Comparison of ENCODE assay signal across 27 mouse cellular contexts in genomic region chr19:18695552-18695951, GRCm38 (mm10). TPM values are rescaled to one million over a fixed set of nuclear protein-coding genes. Genes with fewer than 3 reads are reported as not detected.
DNase-seq lines count a peak whose midpoint lies in the region; ATAC-seq and TF ChIP-seq lines count a peak whose summit lies in the region.
"Had no signal": no experiment of that assay in that cellular context is flagged by ENCODE, and none has a peak within 500 bp of the region (broad histone marks: within the 10 kb centered on the region; RNA-seq: fewer than 3 reads in every experiment).

No protein-coding gene starts in this region.

- no peak for TF ChIP-seq POLR2A in MEL (IDR thresholded peaks at IDR 0.05; ENCODE audit: control insufficient read depth in 1 of 2, insufficient read depth in 1 of 2, low read depth in 1 of 2, low read length in 2 of 2, poor library complexity in 1 of 2)

- H3K79me2 ChIP-seq in MEL (ENCODE audit: control insufficient read depth, insufficient read depth, low read length, poor library complexity), result no peaks in the 10 kb centered on the region; the same call in 1 of the 2 replicates

- ATAC-seq in liver, embryonic 14.5 days (ENCODE audit: insufficient read depth), result peak; percentile 79
- ATAC-seq in megakaryocyte-erythroid progenitor cell, adult 5-6 weeks (replicated peaks; ENCODE audit: low FRiP score, low TSS enrichment, poor library complexity, severe bottlenecking), result peak; percentile 69
- ATAC-seq: forebrain, embryonic 14.5 days; intestine, embryonic 16.5 days had no signal

- TF ChIP-seq CTCF in MEL (IDR thresholded peaks at IDR 0.05 in 2 of 3, conservative IDR thresholded peaks at IDR 0.05 in 1 of 3; ENCODE audit: control insufficient read depth in 1 of 3, insufficient read depth in 1 of 3, low read depth in 2 of 3, low read length in 3 of 3, poor library complexity in 1 of 3, severe bottlenecking in 1 of 3), result no peak
- no peak for TF ChIP-seq CTCF in liver, embryonic 14.5 days (IDR thresholded peaks at IDR 0.05; ENCODE audit: low read depth)

- no peak overlapping the region for H3K9ac ChIP-seq in MEL (ENCODE audit: control insufficient read depth, low read depth, low read length, poor library complexity, severe bottlenecking)
- peak overlapping the region; percentile 14 for H3K9ac ChIP-seq in liver, embryonic 14.5 days (replicated peaks)
- H3K9ac ChIP-seq: embryonic facial prominence, embryonic 15.5 days; heart, embryonic 15.5 days; limb, embryonic 13.5 days; midbrain, embryonic 12.5 days had no signal

- TF ChIP-seq EP300 in MEL (IDR thresholded peaks at IDR 0.05; ENCODE audit: low read depth in 1 of 2, low read length in 2 of 2), result peak; percentile 76 to 77
- TF ChIP-seq EP300 in liver, embryonic 14.5 days (IDR thresholded peaks at IDR 0.05; ENCODE audit: low read depth), result peak; percentile 74

- H3K27me3 ChIP-seq in MEL (ENCODE audit: control insufficient read depth in 1 of 2, insufficient read depth in 2 of 2, low read length in 2 of 2), result no peaks in the 10 kb centered on the region
- no peaks in the 10 kb centered on the region for H3K27me3 ChIP-seq in liver, embryonic 14.5 days (ENCODE audit: control insufficient read depth, insufficient read depth, low read length)
- H3K27me3 ChIP-seq: embryonic facial prominence, embryonic 15.5 days; heart, embryonic 15.5 days; limb, embryonic 13.5 days; midbrain, embryonic 12.5 days had no signal

- no peak overlapping the region for H3K27ac ChIP-seq in MEL (ENCODE audit: control insufficient read depth, low read depth, low read length)
- peak overlapping the region; percentile 67 for H3K27ac ChIP-seq in liver, embryonic 14.5 days
- H3K27ac ChIP-seq: embryonic facial prominence, embryonic 15.5 days; heart, embryonic 10.5 days; heart, embryonic 15.5 days; limb, embryonic 13.5 days; midbrain, embryonic 12.5 days had no signal

- peaks cover 11 to 38% of the 10 kb centered on the region in 2 experiments for H3K36me3 ChIP-seq in MEL (ENCODE audit: control insufficient read depth in 1 of 2, insufficient read depth in 2 of 2, low read length in 2 of 2)
- H3K36me3 ChIP-seq in liver, embryonic 14.5 days (replicated peaks; ENCODE audit: control insufficient read depth, insufficient read depth, low read depth), result no peaks in the 10 kb centered on the region; the same call in 1 of the 2 replicates

- H3K4me1 ChIP-seq in MEL (ENCODE audit: control insufficient read depth in 1 of 2, insufficient read depth in 2 of 2, low read length in 2 of 2), result peaks cover 14 to 16% of the 10 kb centered on the region in 2 experiments
- peaks cover 40 to 42% of the 10 kb centered on the region in 2 experiments for H3K4me1 ChIP-seq in liver, embryonic 14.5 days (replicated peaks; ENCODE audit: control insufficient read depth in 2 of 2, insufficient read depth in 2 of 2, low read length in 1 of 2)
- H3K4me1 ChIP-seq: embryonic facial prominence, embryonic 15.5 days; heart, embryonic 10.5 days; limb, embryonic 13.5 days; midbrain, embryonic 12.5 days had no signal

- no peak overlapping the region for H3K4me3 ChIP-seq in MEL (ENCODE audit: control insufficient read depth in 1 of 2, insufficient read depth in 1 of 2, low read depth in 2 of 2, low read length in 2 of 2)
- no peak overlapping the region for H3K4me3 ChIP-seq in liver, embryonic 14.5 days (ENCODE audit: insufficient read depth in 1 of 2, low read depth in 2 of 2, low read length in 2 of 2)
- H3K4me3 ChIP-seq: embryonic facial prominence, embryonic 15.5 days; heart, embryonic 10.5 days; heart, embryonic 15.5 days; limb, embryonic 13.5 days; midbrain, embryonic 12.5 days had no signal

- no peaks in the 10 kb centered on the region for H3K9me3 ChIP-seq in MEL (replicated peaks; ENCODE audit: insufficient read depth, low read length)
- no peaks in the 10 kb centered on the region for H3K9me3 ChIP-seq in liver, embryonic 14.5 days (ENCODE audit: control insufficient read depth, low read length)
- H3K9me3 ChIP-seq: embryonic facial prominence, embryonic 15.5 days; heart, embryonic 10.5 days; heart, embryonic 15.5 days; limb, embryonic 13.5 days; midbrain, embryonic 12.5 days had no signal

- DNase-seq in MEL (ENCODE audit: low read depth, low spot score), result peak; percentile 69
- DNase-seq in c-Kit-positive CD71-positive TER-119-positive erythroid progenitor cells, embryonic 14.5 days (ENCODE audit: low spot score), result peak; percentile 55
- DNase-seq in liver, embryonic 14.5 days (ENCODE audit: low read depth in 3 of 3, low spot score in 3 of 3), result peak in 1 of 3 experiments; percentile 49
- DNase-seq in right cerebral cortex, postnatal 25 days, result no peak
- no peak for DNase-seq in cerebellum, adult 11 months
- DNase-seq in layer of hippocampus, postnatal 25 days (ENCODE audit: extremely low spot score in 1 of 2, low spot score in 1 of 2), result no peak
- DNase-seq: adrenal gland, adult 8-10 months; B cell, adult 2 months; cerebellum, adult 2 months; cerebellum, postnatal 14 days; gastrocnemius, postnatal 25 days; heart, adult 11 months; kidney, adult 8-10 months; kidney, postnatal 14 days; lung, adult 2 months; lung, postnatal 14 days; right cerebral cortex, postnatal 14 days; thymus, postnatal 4 days had no signal

- no peak for TF ChIP-seq RAD21 in MEL (IDR thresholded peaks at IDR 0.05; ENCODE audit: low read depth, low read length)

- H3K4me2 ChIP-seq in liver, embryonic 14.5 days (ENCODE audit: low read depth), result peak overlapping the region; percentile 47
- H3K4me2 ChIP-seq: embryonic facial prominence, embryonic 15.5 days; heart, embryonic 15.5 days; limb, embryonic 13.5 days; midbrain, embryonic 12.5 days had no signal

- 12% methylated on average over 1 of the region's 1 CpGs for WGBS in liver, embryonic 14.5 days (ENCODE audit: insufficient replicate concordance)

TF ChIP-seq in MEL, 35 proteins besides CTCF, POLR2A, EP300 and RAD21 (continues in another document):
- peak; percentile 63 for TF ChIP-seq TAL1 (IDR thresholded peaks at IDR 0.05; ENCODE audit: low read length)
- no peak for TF ChIP-seq ZNF384 (IDR thresholded peaks at IDR 0.05; ENCODE audit: low read depth, low read length)
- no peak for TF ChIP-seq NELFE (IDR thresholded peaks at IDR 0.05; ENCODE audit: low read depth, low read length)
- TF ChIP-seq GATA1 (IDR thresholded peaks at IDR 0.05; ENCODE audit: low read depth, low read length), result peak; percentile 86
- no peak for TF ChIP-seq USF1 (IDR thresholded peaks at IDR 0.05; ENCODE audit: low read depth, low read length)
- TF ChIP-seq ZMIZ1 (IDR thresholded peaks at IDR 0.05; ENCODE audit: low read depth, low read length), result no peak
- TF ChIP-seq TCF12 (IDR thresholded peaks at IDR 0.05; ENCODE audit: low read depth, low read length), result peak; percentile 78
- TF ChIP-seq ZC3H11A (IDR thresholded peaks at IDR 0.05; ENCODE audit: low read depth, low read length), result no peak
- TF ChIP-seq MXI1 (IDR thresholded peaks at IDR 0.05; ENCODE audit: low read depth, low read length), result no peak
- no peak for TF ChIP-seq TBP (IDR thresholded peaks at IDR 0.05; ENCODE audit: low read depth, low read length)
- TF ChIP-seq POLR2AphosphoS2 (IDR thresholded peaks at IDR 0.05; ENCODE audit: low read length), result no peak
- TF ChIP-seq MYC (IDR thresholded peaks at IDR 0.05; ENCODE audit: low read depth, low read length), result no peak
- no peak for TF ChIP-seq USF2 (IDR thresholded peaks at IDR 0.05; ENCODE audit: borderline replicate concordance in 1 of 2, insufficient read depth in 1 of 2, low read depth in 1 of 2, low read length in 2 of 2)
- no peak for TF ChIP-seq MAX (IDR thresholded peaks at IDR 0.05; ENCODE audit: low read length)
- TF ChIP-seq RCOR1 (IDR thresholded peaks at IDR 0.05; ENCODE audit: low read depth, low read length), result 0 out of 2 replicates have a peak, but pooled peaks have one; percentile 45
- no peak for TF ChIP-seq NRF1 (IDR thresholded peaks at IDR 0.05; ENCODE audit: insufficient read depth, low read depth, low read length, poor library complexity, severe bottlenecking)
- no peak for TF ChIP-seq MAFK (IDR thresholded peaks at IDR 0.05; ENCODE audit: borderline replicate concordance, low read depth, low read length)
- no peak for TF ChIP-seq CHD2 (IDR thresholded peaks at IDR 0.05; ENCODE audit: low read length)
- TF ChIP-seq POLR2AphosphoS5 (IDR thresholded peaks at IDR 0.05; ENCODE audit: borderline replicate concordance, low read depth, low read length), result no peak

RNA-seq across cellular contexts. Expression of gene D030056L22Rik, which starts 17.4 kb away (rescaled TPM):
- 27.8 and 29.0 TPM in 2 replicates for total RNA-seq in MEL (2012; rRNA removed)
- 10 to 100 TPM in 1 of 2 experiments, not detected in 1; 27.0 TPM for polyA plus RNA-seq in MEL (2012; ENCODE audit: insufficient read depth in 1 of 2, insufficient read length in 2 of 2, low read depth in 1 of 2, low replicate concordance in 2 of 2, missing spikeins in 1 of 2)
- 25.1 and 28.3 TPM in 2 replicates for polyA plus RNA-seq in liver, embryonic 14.5 days (2012; rRNA removed)
- polyA plus RNA-seq in liver, embryonic 14.5 days (2014; fragmentation: Nextera tagmentation; extraction: Ambion mirVana), result 36.6 and 41.8 TPM in 2 replicates
- 45.4 and 48.0 TPM in 2 replicates for total RNA-seq in megakaryocyte-erythroid progenitor cell, adult 5-6 weeks (2014; fragmentation: Nextera tagmentation)
- total RNA-seq in megakaryocyte-erythroid progenitor cell, adult 5-6 weeks (2017), result 32.3 and 35.8 TPM in 2 replicates
- total RNA-seq in layer of hippocampus, postnatal 25 days (2021), result 10 to 100 TPM; 20.6 to 23.5 TPM

RNA-seq across cellular contexts. Expression of gene Carnmt1, which starts 25.0 kb away (rescaled TPM):
- 15.4 and 16.4 TPM in 2 replicates for total RNA-seq in MEL (2012; rRNA removed)
- 10 to 100 TPM in 1 of 2 experiments, not detected in 1; 23.3 TPM for polyA plus RNA-seq in MEL (2012; ENCODE audit: insufficient read depth in 1 of 2, insufficient read length in 2 of 2, low read depth in 1 of 2, low replicate concordance in 2 of 2, missing spikeins in 1 of 2)
- polyA plus RNA-seq in liver, embryonic 14.5 days (2012; rRNA removed), result 5.2 and 7.7 TPM in 2 replicates
- 23.0 and 27.9 TPM in 2 replicates for polyA plus RNA-seq in liver, embryonic 14.5 days (2014; fragmentation: Nextera tagmentation; extraction: Ambion mirVana)
- 39.9 and 65.9 TPM in 2 replicates for total RNA-seq in megakaryocyte-erythroid progenitor cell, adult 5-6 weeks (2014; fragmentation: Nextera tagmentation)
- 57.4 and 65.4 TPM in 2 replicates for total RNA-seq in megakaryocyte-erythroid progenitor cell, adult 5-6 weeks (2017)
- total RNA-seq in layer of hippocampus, postnatal 25 days (2021), result 10 to 100 TPM; 10.8 to 15.0 TPM

RNA-seq across cellular contexts. Expression of gene Trpm6, which starts 54.2 kb away (rescaled TPM):
- total RNA-seq in MEL (2012; rRNA removed), result not detected in 2 replicates
- under 1 TPM in 1 of 2 experiments, not detected in 1; 0.01 TPM for polyA plus RNA-seq in MEL (2012; ENCODE audit: insufficient read depth in 1 of 2, insufficient read length in 2 of 2, low read depth in 1 of 2, low replicate concordance in 2 of 2, missing spikeins in 1 of 2)
- polyA plus RNA-seq in liver, embryonic 14.5 days (2012; rRNA removed), result 0.01 TPM in 1 of 2 replicates, not detected in the other
- not detected in 2 replicates for polyA plus RNA-seq in liver, embryonic 14.5 days (2014; fragmentation: Nextera tagmentation; extraction: Ambion mirVana)
- total RNA-seq in megakaryocyte-erythroid progenitor cell, adult 5-6 weeks (2014; fragmentation: Nextera tagmentation), result not detected in 2 replicates
- not detected in 2 replicates for total RNA-seq in megakaryocyte-erythroid progenitor cell, adult 5-6 weeks (2017)
- total RNA-seq in layer of hippocampus, postnatal 25 days (2021), result under 1 TPM; 0.17 to 0.28 TPM
- total RNA-seq: megakaryocyte, adult 5-6 weeks had no signal

Comparison
In these comparisons a context has a peak if more than half of its experiments do, and no peak if none do; other contexts are left out.
1. DNase-seq: peak in MEL (single experiment) and c-Kit-positive CD71-positive TER-119-positive erythroid progenitor cells, embryonic 14.5 days (single experiment); none in right cerebral cortex, postnatal 25 days (single experiment), cerebellum, adult 11 months (single experiment) and layer of hippocampus, postnatal 25 days (0 of 2).